Mouse (Mus musculus) bone marrow macrophage, adult 2 months (primary cell): ENCODE results near the gene Cabp7.

ENCODE experiments used
- CTCF ChIP-seq: IDR thresholded peaks from 2 replicates; pipeline ENCODE4 v1.5.1; 2012; ENCODE audit warnings: low read depth, mild to moderate bottlenecking, low read length, moderate library complexity
- POLR2A ChIP-seq: IDR thresholded peaks from 2 replicates; pipeline ENCODE4 v1.6.1; 2012; ENCODE audit warnings: mild to moderate bottlenecking, low read depth, low read length, borderline replicate concordance

GRCm38 (mm10) chr11:4754036-4754435, 7.5 kb upstream of the Cabp7 start:
- TF ChIP-seq POLR2A (no peak), CTCF (no peak)
